Mouse (Mus musculus): ENCODE data around the gene Lmo7.

Lmo7 gene

DNA sequence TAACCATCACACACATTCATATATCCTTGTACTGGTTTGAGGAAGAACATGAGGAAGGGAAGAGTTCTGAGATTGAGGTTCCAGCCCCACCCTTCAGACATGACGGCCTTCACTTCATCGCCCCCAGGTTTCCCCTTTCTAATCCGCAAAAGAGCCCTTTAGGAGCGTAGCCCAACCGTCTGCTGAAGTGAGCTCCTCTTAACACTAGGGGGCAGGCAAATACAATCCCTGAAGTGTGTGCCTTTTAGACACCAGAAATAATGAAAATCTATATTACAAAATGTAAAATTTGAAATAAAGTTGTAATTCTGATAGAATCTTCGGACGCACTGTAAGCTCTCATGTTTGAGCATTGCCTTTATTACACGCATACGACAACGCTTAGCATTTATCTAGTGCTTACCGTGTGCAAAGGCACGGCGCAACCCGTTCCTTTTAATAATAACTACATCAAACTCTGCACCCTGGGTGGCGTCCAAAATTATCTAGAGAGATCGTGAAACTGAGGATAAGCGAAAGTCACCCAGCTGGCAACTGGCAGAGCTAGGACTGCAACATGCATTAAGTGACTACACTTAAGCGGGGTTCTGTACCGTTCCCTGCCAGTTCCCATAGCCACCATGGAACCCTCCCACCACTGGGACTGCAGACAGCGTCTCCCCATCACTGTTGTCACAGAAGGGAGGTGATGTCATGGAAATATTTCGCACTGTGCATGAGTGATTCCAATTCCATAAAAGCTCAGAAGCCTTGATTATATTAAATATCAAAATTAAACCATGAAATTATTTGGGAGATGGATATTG lies 217.2 kb downstream of the Lmo7 start:
- no peak for DNase-seq (ENCODE audit: inconsistent ontology term)

- peak; percentile 25 for DNase-seq (ENCODE audit: inconsistent ontology term)
These were observed 219.4 kb downstream of the Lmo7 start for GRCm38 (mm10) chr14:101949114-101949513.

GRCm38 (mm10) chr14:101951107-101951506 lies 221.3 kb downstream of the Lmo7 start:
- no peak for DNase-seq (ENCODE audit: inconsistent ontology term)

DNA sequence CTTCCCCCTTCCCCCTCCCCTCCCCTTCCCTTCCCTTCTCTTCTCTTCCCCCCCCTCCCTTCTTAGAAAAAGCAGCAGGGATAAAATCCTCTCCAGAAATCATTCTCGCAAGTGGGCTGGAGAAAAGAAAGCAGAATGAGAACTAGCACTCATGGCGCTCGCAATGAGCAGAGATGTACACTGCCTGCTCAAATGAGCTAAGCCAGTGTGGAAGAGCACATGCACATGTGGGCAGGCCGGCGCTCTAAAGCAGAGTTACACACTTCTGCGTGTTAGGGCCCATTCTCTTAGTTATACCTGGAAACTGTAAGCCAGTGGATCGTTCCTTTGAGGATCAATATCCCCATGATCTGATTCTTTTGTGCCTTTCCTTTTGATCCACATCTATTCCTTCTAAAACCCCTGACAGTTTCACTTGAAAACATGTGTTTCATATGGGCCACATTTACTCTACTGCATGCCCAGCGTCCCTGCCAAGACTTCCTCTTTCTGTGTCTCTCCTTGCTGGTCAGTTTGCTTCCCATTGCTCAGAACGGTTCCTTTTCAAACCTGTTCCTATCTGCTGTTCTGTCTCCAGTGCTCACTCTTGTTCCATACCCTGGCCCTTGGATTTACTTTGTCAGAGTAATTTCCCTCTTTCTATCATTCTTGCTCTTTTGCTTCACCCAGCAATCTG lies 224.2 kb downstream of the Lmo7 start:
- DNase-seq (ENCODE audit: inconsistent ontology term), result no peak

DNA sequence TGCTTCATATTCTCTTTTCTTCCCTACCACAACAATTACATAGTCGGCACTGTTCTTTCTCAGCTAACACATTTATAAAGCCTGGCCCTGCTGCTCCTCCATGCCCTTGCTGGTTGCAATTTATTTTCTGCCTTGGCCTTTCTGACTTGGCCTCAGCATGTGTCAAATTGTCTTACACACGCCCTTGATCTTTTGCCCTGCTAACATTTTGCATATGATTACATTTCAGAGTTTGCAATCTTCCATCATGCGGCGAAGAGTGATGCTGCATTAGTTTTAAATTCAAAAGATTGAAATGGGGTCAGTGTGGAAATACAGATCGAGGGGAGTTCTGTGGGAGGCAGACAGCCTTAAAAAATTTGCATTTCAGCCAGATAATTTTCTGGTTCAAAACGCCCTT lies 234.6 kb downstream of the Lmo7 start:
- DNase-seq (ENCODE audit: inconsistent ontology term), result no peak

GRCm38 (mm10) chr14:101964956-101965355 lies 235.2 kb downstream of the Lmo7 start:
- DNase-seq (ENCODE audit: inconsistent ontology term), result no peak

DNA sequence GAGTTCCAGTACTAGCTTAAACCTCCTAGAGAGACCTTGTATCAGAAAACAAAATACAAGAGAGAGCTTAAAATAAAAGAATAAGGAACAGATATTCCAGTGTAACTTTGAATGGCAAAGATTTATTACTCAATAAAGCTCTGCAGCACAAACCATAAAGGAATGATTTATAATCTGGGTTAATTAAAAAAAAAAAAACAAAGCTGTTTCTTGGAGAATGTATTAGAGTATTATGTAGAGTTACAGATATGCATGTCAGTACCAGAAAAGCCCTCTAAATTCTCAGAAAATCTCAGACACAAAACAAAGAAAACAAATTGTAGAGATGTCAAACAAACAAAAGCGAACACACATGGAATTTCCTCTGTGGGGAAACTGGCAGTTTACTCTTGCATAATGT lies 243.0 kb downstream of the Lmo7 start:
- no peak for DNase-seq (ENCODE audit: inconsistent ontology term)

DNA sequence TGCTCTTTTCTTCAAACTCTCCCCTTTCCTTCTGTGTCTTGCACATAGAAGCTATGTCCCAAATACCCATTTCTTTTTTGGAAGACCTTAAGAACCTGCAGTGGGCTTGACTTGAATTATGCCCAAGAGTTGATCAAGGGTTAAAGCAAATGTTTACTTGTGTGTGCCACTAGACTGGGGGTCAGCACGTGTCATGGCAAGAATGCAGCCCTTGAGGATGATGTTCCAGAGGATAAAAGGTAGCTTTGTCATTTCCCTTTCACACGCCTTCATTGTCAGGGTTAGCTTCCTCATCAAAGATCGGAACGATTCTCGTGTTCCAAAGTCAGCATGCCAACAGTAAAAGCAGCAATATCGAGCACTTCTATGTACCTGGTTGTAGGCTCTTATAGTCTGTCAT lies 243.4 kb downstream of the Lmo7 start:
- no peak for DNase-seq (ENCODE audit: inconsistent ontology term)

- no peak for DNase-seq (ENCODE audit: inconsistent ontology term)
These were observed 246.4 kb downstream of the Lmo7 start for GRCm38 (mm10) chr14:101976021-101976685.
